Mouse (Mus musculus): ENCODE results near the gene S100a4. TPM values are rescaled to one million over a fixed set of nuclear protein-coding genes. Genes with fewer than 3 reads are reported as not detected.

S100a4 gene
- total RNA-seq, 2 experiments from 2014 or later = 64.0 to 104 TPM

DNA sequence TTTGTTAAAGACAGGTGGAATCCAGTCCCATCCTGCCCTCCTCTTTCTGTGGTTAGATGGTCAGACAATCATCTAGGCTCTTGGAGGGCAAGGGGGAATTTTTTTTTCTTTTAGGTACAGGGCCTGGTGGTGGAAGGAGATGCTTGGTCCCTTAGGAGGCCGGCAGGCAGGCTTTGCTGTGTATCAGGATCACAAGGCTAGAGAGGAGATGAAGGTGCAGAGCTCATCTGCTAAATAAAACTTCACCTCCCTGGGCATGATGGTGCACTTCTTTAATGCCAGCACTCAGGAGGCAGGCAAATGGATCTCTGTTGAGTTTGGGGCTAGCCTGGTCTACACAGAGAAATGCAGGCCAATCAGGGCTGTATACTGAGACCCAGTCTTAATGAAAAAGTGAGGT lies 12.3 kb downstream of the S100a4 start:
- no peak for ATAC-seq (replicated peaks; ENCODE audit: low FRiP score, poor library complexity, severe bottlenecking)

GRCm38 (mm10) chr3:90617586-90617985 lies 14.0 kb downstream of the S100a4 start:
- no peak for ATAC-seq (replicated peaks; ENCODE audit: low FRiP score, poor library complexity, severe bottlenecking)

- ATAC-seq (replicated peaks; ENCODE audit: low FRiP score, poor library complexity, severe bottlenecking) = no peak
These were observed 18.0 kb downstream of the S100a4 start for GRCm38 (mm10) chr3:90621552-90621951.

- no peak for ATAC-seq (replicated peaks; ENCODE audit: low FRiP score, poor library complexity, severe bottlenecking)
These were observed 20.0 kb downstream of the S100a4 start for GRCm38 (mm10) chr3:90623435-90624071.

DNA sequence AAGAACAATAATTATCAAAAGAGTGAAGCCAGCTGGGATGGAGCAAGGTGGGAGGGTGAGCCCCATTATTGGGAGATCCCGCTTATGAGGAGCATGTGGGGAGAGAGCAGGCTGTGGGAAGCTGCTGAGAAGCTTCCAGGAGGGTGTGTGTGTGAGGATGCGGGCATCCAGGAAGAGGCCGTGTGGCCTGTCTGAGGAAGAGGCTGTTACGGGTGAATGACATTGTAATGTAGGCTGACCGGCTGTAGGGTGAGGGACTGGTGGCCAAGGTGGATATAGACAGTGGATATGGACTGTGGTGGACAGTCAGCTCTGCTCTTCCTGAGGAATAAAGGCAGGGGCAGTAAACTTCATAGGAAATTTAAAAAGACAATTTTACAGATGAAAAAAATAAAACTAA lies 21.9 kb downstream of the S100a4 start:
- no peak for ATAC-seq (replicated peaks; ENCODE audit: low FRiP score, poor library complexity, severe bottlenecking)

DNA sequence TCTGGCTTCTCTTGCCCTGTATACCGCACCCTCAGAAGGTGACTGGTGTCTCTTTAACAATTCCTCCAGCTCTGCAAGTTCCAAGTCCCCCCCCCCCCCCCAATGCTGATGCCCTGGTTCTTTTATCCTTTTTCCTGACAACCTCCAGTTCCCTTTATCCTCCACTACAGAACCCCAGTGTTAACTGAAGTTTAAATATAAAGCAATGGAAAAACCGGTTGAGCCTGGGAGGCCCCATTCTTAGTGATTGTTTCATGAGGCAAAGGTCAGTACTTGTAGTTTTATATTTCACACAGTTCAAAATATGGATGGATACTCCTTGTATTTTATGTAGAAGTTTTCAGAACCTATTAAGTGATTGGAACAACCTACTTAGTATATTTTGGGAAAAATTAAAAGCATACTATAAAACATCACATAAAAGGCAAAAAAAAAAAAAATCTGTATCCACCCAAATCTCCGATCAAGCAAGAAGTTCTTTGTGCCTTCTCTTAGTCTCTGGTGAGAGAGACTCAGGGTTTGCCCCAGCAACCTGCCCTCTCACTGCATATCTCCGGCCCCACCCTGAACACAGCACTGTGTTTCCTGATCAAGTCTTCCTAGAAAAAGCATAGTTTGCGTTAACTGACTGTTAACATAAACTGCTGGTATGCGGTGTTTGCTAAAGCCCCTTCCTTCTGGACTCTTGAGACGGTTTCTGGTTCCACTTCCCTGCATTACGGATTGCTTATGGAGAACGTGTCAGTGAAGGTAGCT lies 22.9 kb downstream of the S100a4 start:
- ATAC-seq (replicated peaks; ENCODE audit: low FRiP score, poor library complexity, severe bottlenecking) = no peak

DNA sequence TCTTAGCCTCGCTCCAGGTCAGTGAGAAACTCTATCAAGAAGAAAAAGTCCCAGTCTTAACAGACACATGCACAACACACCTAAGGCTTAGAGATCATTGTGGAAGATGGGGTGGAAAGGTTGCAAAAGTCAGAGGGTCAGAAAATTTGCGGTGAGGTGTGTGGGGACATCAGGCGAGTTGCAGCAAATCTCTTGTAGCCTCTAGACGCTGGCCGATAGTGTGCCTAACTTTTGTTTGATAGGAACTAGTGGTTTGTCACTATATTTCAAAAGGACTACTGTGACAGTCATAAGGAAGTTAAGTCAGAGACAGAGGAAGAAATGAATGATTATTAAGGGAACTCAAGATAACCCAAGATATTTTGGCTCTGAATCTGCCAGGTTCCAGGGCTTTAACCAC lies 23.8 kb downstream of the S100a4 start:
- no peak for ATAC-seq (replicated peaks; ENCODE audit: low FRiP score, poor library complexity, severe bottlenecking)

DNA sequence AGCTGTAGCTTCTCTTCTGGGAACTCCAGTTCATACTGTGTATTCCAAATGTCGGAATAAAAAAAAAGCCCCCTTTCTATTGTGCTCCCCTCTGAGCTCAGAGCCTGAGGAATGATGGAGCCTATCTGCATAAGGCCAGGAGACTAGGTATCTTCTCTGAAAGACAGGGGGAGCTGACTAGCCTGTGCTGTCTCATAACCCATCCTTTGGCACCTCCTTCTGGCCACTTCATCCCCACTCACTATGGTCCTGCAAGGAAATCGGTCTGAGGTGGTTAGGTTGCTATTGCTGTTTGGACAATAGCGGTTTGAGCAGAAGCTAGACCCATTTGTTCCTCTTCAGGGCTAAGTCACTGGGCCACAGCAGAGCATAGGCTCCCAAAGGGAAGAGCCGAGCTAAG lies 24.2 kb downstream of the S100a4 start:
- ATAC-seq (replicated peaks; ENCODE audit: low FRiP score, poor library complexity, severe bottlenecking) = no peak

GRCm38 (mm10) chr3:90629298-90629697 lies 25.7 kb downstream of the S100a4 start:
- no peak for ATAC-seq (replicated peaks; ENCODE audit: low FRiP score, poor library complexity, severe bottlenecking)

DNA sequence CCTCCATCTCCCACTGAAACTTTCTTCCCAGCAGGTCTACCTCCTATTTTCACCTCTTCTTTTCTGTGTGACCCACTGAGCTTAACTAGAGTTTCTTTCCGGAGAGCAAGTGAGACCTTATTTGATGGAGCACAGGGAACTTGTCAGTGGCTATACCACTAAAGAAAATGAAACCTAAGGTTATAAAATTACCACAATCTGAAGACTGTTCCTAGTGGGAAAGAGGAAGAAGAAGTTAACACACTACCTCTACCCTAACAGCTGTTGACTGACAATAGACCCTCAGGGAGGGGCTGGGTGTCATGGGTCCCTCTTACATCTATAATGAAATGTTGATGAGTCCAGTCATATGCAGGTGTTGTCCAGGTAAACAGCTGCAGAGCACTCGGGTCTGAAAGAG lies 28.4 kb downstream of the S100a4 start:
- no peak for ATAC-seq (replicated peaks; ENCODE audit: low FRiP score, poor library complexity, severe bottlenecking)

GRCm38 (mm10) chr3:90638511-90639275 lies 35.1 kb downstream of the S100a4 start:
- ATAC-seq (replicated peaks; ENCODE audit: low FRiP score, poor library complexity, severe bottlenecking) = no peak

- ATAC-seq (replicated peaks; ENCODE audit: low FRiP score, poor library complexity, severe bottlenecking) = peak; percentile 80
These were observed 36.1 kb downstream of the S100a4 start for GRCm38 (mm10) chr3:90639511-90640154.

DNA sequence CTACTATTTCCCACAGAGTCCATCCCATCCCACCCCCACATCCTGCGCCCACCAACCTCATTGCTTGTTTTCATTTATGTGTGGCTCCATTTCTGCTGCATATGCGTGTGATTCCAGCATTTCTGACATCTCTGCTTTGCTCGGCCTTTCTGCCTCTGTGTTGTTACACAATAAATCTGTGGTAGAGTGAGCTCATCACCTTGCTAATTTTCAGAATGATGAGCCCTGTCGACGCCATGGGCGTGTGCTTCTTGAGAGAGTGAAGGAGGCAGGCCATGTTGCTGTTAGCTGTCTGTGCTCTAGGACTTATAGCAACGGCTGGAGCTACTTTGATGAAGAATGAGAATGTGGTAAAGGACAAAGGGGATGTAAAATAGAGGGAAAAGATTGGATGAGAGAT lies 37.4 kb downstream of the S100a4 start:
- ATAC-seq (replicated peaks; ENCODE audit: low FRiP score, poor library complexity, severe bottlenecking) = no peak

DNA sequence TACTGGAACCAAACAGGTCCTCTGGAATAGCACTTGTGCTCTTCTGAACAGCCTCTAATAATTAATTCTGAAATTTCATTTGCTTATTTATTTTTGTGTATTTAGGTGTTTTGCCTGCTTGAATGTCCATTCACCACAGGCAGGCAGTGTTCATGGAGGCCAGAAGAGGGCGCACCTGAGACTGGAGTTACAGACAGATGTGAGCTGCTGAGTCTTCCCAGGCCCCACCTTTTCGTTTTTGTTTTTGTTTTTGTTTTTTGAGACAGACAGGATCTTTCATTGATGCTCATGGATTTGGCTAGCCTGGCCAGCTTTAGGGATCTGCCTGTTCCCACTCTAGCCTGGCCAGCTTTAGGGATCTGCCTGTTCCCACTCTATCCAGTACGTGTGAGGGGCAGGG lies 40.6 kb downstream of the S100a4 start:
- ATAC-seq (replicated peaks; ENCODE audit: low FRiP score, poor library complexity, severe bottlenecking) = no peak

DNA sequence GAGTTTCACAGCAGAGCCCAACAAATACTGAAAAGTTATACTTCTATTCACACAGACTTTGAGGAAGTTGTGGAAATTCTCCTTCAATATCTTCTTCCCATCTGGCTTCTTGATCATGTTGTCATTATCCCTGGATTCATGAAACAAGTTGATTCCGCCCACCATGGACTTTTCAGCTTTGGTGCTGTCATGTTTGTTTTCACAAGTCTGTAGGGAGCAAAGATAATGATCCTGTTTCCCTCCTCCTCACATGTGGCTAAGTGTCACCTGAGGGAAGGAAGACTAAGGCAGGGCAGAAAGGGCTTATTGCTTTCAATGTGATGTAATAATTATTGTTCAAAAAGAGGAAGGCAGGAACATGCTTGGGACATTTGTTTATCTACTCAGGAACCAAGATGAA lies 43.7 kb downstream of the S100a4 start:
- no peak for ATAC-seq (replicated peaks; ENCODE audit: low FRiP score, poor library complexity, severe bottlenecking)

DNA sequence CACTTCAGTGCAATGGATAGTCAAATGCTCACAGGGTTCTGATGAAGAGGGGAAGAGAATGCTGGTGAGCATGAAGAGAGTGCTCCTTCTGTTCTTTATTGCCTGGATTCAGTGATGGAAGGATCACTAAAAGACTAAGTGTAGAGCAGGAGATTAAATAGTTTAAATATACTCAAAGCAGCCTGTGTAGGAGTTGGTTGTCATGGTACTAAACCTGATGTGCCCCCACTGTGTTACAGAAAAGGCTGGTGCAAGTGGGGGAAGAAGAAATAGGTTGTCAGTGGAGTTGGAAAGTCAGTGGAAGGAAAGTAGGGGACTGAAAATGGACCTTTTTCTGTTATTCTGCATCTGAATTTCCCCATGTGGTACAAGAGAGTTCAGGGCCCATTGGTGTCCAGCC lies 45.4 kb downstream of the S100a4 start:
- no peak for ATAC-seq (replicated peaks; ENCODE audit: low FRiP score, poor library complexity, severe bottlenecking)

DNA sequence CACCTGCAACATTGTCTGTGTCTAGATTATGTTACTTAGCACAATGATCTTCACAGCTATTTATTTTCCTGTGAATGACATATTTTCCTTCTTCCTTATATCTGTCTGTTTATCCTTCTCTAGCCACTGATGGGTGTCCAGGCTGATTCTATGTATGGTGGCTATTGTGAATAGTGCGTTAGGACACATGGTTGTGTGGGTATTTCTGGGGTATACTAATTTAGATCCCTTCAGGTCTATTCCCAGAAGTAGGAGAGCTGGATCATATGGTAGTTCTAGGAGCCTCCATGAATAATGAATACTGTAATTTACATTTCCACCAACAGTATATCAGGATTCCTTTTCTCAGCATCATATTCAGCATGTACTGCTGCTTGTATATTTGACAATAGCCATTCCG lies 46.3 kb downstream of the S100a4 start:
- no peak for ATAC-seq (replicated peaks; ENCODE audit: low FRiP score, poor library complexity, severe bottlenecking)

DNA sequence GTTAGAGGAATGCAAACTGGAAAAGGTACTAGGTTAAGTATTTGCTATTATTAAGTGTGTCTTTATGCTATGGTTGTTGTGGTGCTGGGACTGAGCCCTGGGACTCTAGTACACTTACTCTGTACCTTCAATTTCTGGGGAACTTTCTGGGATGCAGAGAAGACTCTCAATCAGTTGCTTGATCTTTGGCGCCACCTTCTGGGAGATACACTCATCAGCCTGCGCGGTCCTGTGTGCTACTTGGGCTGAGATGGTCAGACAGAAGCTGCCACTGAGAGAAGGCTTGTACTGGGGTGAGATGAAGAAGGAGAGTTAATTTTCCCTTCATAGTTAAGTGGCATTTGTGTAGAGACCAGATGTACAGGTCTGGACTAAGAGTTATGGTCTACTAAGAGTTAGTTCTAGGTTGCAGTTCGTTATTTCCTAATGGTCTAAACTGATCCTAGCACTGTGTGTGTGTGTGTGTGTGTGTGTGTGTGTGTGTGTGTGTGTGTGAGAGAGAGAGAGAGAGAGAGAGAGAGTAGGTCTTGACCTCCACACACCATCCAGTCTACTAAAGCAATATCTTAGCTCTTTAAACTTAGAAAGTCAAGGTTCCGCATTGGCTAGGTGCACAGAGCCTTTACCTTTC lies 49.4 kb downstream of the S100a4 start:
- no peak for ATAC-seq (replicated peaks; ENCODE audit: low FRiP score, poor library complexity, severe bottlenecking)

GRCm38 (mm10) chr3:90653717-90654116 lies 50.1 kb downstream of the S100a4 start, which contains the start of gene S100a7a:
Gene S100a7a (plus strand): TSS chr3:90654017.
- no peak for ATAC-seq (replicated peaks; ENCODE audit: low FRiP score, poor library complexity, severe bottlenecking)

Measured in erythroblast, adult 5-6 weeks (primary cell).